Mouse (Mus musculus): Measurements from ENCODE around the gene Txn1. TPM values are rescaled to one million over a fixed set of nuclear protein-coding genes. Genes with fewer than 3 reads are reported as not detected.

Txn1 gene
- polyA plus RNA-seq, 1 experiment: 125 TPM

DNA sequence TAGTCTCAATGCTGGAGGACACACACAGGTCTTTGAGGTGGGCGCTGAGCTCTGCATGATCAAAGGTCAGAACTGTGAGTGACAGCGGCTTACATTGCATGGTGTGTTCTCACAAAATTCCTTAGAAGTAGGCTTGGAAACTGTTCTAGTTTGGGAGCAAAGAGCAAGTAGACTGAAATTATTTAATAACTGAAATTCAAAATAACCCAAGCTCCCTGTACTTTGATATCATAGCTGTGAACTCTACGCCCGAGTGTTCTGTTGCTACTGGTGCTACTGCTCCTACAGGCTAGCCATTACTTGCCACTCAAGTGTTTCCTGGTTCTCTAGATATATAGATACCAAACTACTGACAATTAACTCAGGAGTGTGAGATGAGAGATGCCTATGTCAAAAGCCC lies 9.3 kb upstream of the Txn1 start:
- DNase-seq: no peak
- no peak overlapping the region for H3K27ac ChIP-seq (ENCODE audit: insufficient read depth, low read length)
- 94% methylated on average over 4 of the region's 4 CpGs for WGBS
- no peaks in the 10 kb centered on the region for H3K27me3 ChIP-seq (ENCODE audit: control insufficient read depth, insufficient read depth, low read length)
- H3K4me3 ChIP-seq (replicated peaks; ENCODE audit: insufficient read depth, low read depth, low read length): no peak overlapping the region
- no peaks in the 10 kb centered on the region for H3K4me1 ChIP-seq (ENCODE audit: control insufficient read depth, insufficient read depth, low read length)
- TF ChIP-seq POLR2A (IDR thresholded peaks at IDR 0.05; ENCODE audit: borderline replicate concordance, insufficient read depth, low read length) (no peak), CTCF (IDR thresholded peaks at IDR 0.05; ENCODE audit: borderline replicate concordance, insufficient read depth, low read depth, low read length) (no peak)

- no peak for TF ChIP-seq CTCF (IDR thresholded peaks at IDR 0.05; ENCODE audit: borderline replicate concordance, insufficient read depth, low read depth, low read length)
- no peak for TF ChIP-seq POLR2A (IDR thresholded peaks at IDR 0.05; ENCODE audit: borderline replicate concordance, insufficient read depth, low read length)
- Histone ChIP-seq H3K27me3 (ENCODE audit: control insufficient read depth, insufficient read depth, low read length) (no peaks in the 10 kb centered on the region), H3K27ac (ENCODE audit: insufficient read depth, low read length) (no peak overlapping the region), H3K4me3 (replicated peaks; ENCODE audit: insufficient read depth, low read depth, low read length) (no peak overlapping the region), H3K4me1 (ENCODE audit: control insufficient read depth, insufficient read depth, low read length) (no peaks in the 10 kb centered on the region)
- DNase-seq: no peak
- WGBS: 30% methylated on average over 1 of the region's 1 CpGs
Measured at GRCm38 (mm10) chr4:57964143-57964542, 7.9 kb upstream of the Txn1 start.

GRCm38 (mm10) chr4:57959056-57959455 lies 2.8 kb upstream of the Txn1 start:
- WGBS: 96% methylated on average over 8 of the region's 8 CpGs
- no peaks in the 10 kb centered on the region for H3K4me1 ChIP-seq (ENCODE audit: control insufficient read depth, insufficient read depth, low read length)
- no peaks in the 10 kb centered on the region for H3K27me3 ChIP-seq (ENCODE audit: control insufficient read depth, insufficient read depth, low read length)
- no peak overlapping the region for H3K4me3 ChIP-seq (replicated peaks; ENCODE audit: insufficient read depth, low read depth, low read length)
- TF ChIP-seq POLR2A (IDR thresholded peaks at IDR 0.05; ENCODE audit: borderline replicate concordance, insufficient read depth, low read length) (no peak), CTCF (IDR thresholded peaks at IDR 0.05; ENCODE audit: borderline replicate concordance, insufficient read depth, low read depth, low read length) (no peak)
- no peak for DNase-seq
- H3K27ac ChIP-seq (ENCODE audit: insufficient read depth, low read length): no peak overlapping the region

DNA sequence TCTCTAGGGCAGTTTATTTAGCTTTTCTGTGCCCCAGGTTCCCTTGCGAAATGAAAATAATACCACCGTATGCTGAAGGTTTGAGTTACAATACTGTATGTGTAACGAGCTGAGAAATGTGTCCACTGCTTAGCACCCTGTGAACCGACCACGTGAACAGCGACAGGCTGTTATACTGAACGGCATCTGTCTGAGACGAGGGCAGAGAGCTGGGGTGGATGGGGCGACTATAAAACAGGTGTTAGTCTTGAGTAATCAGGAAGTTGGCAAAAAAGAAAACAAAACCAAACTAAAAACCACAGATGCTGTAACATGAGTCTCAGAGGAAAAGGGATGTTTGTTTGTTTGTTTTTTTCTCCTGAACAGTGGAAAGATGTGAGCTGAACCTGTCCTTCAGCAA lies 1.9 kb upstream of the Txn1 start:
- no peak overlapping the region for H3K4me3 ChIP-seq (replicated peaks; ENCODE audit: insufficient read depth, low read depth, low read length)
- H3K27ac ChIP-seq (ENCODE audit: insufficient read depth, low read length): no peak overlapping the region
- H3K27me3 ChIP-seq (ENCODE audit: control insufficient read depth, insufficient read depth, low read length): no peaks in the 10 kb centered on the region
- 70% methylated on average over 9 of the region's 9 CpGs for WGBS
- DNase-seq: no peak
- H3K4me1 ChIP-seq (ENCODE audit: control insufficient read depth, insufficient read depth, low read length): no peaks in the 10 kb centered on the region
- no peak for TF ChIP-seq CTCF (IDR thresholded peaks at IDR 0.05; ENCODE audit: borderline replicate concordance, insufficient read depth, low read depth, low read length)
- TF ChIP-seq POLR2A (IDR thresholded peaks at IDR 0.05; ENCODE audit: borderline replicate concordance, insufficient read depth, low read length): no peak

- 32% methylated on average over 11 of the region's 11 CpGs for WGBS
- DNase-seq: peak; percentile 13 to 20
- Histone ChIP-seq H3K4me3 (replicated peaks; ENCODE audit: insufficient read depth, low read depth, low read length) (peak overlapping the region; percentile 96), H3K27ac (ENCODE audit: insufficient read depth, low read length) (peak overlapping the region; percentile 78; the same call in 1 of the 2 replicates), H3K27me3 (ENCODE audit: control insufficient read depth, insufficient read depth, low read length) (no peaks in the 10 kb centered on the region), H3K4me1 (ENCODE audit: control insufficient read depth, insufficient read depth, low read length) (no peaks in the 10 kb centered on the region)
- no peak for TF ChIP-seq POLR2A (IDR thresholded peaks at IDR 0.05; ENCODE audit: borderline replicate concordance, insufficient read depth, low read length)
- no peak for TF ChIP-seq CTCF (IDR thresholded peaks at IDR 0.05; ENCODE audit: borderline replicate concordance, insufficient read depth, low read depth, low read length)
Measured at GRCm38 (mm10) chr4:57957200-57958085, 1.2 kb upstream of the Txn1 start.

GRCm38 (mm10) chr4:57955544-57955958 lies 660 bp downstream of the Txn1 start:
- H3K27ac ChIP-seq (ENCODE audit: insufficient read depth, low read length): peak overlapping the region; percentile 38
- H3K4me3 ChIP-seq (replicated peaks; ENCODE audit: insufficient read depth, low read depth, low read length): peak overlapping the region; percentile 96
- no peaks in the 10 kb centered on the region for H3K27me3 ChIP-seq (ENCODE audit: control insufficient read depth, insufficient read depth, low read length)
- DNase-seq: peak; percentile 71 to 73
- H3K4me1 ChIP-seq (ENCODE audit: control insufficient read depth, insufficient read depth, low read length): no peaks in the 10 kb centered on the region
- TF ChIP-seq CTCF (IDR thresholded peaks at IDR 0.05; ENCODE audit: borderline replicate concordance, insufficient read depth, low read depth, low read length): no peak
- peak; percentile 17; the same call in 1 of the 2 replicates for TF ChIP-seq POLR2A (IDR thresholded peaks at IDR 0.05; ENCODE audit: borderline replicate concordance, insufficient read depth, low read length)
- 1% methylated on average over 25 of the region's 25 CpGs for WGBS

- peak; percentile 18 to 25 for DNase-seq
- 27% methylated on average over 8 of the region's 8 CpGs for WGBS
- Histone ChIP-seq H3K4me1 (ENCODE audit: control insufficient read depth, insufficient read depth, low read length) (no peaks in the 10 kb centered on the region), H3K27me3 (ENCODE audit: control insufficient read depth, insufficient read depth, low read length) (no peaks in the 10 kb centered on the region), H3K27ac (ENCODE audit: insufficient read depth, low read length) (no peak overlapping the region), H3K4me3 (replicated peaks; ENCODE audit: insufficient read depth, low read depth, low read length) (peak overlapping the region; percentile 96)
- TF ChIP-seq POLR2A (IDR thresholded peaks at IDR 0.05; ENCODE audit: borderline replicate concordance, insufficient read depth, low read length) (no peak), CTCF (IDR thresholded peaks at IDR 0.05; ENCODE audit: borderline replicate concordance, insufficient read depth, low read depth, low read length) (no peak)
Measured at GRCm38 (mm10) chr4:57954991-57955390, 1.2 kb downstream of the Txn1 start.

GRCm38 (mm10) chr4:57954580-57954979 lies 1.6 kb downstream of the Txn1 start:
- Histone ChIP-seq H3K27ac (ENCODE audit: insufficient read depth, low read length) (no peak overlapping the region), H3K4me1 (ENCODE audit: control insufficient read depth, insufficient read depth, low read length) (no peaks in the 10 kb centered on the region), H3K27me3 (ENCODE audit: control insufficient read depth, insufficient read depth, low read length) (no peaks in the 10 kb centered on the region), H3K4me3 (replicated peaks; ENCODE audit: insufficient read depth, low read depth, low read length) (no peak overlapping the region)
- TF ChIP-seq CTCF (IDR thresholded peaks at IDR 0.05; ENCODE audit: borderline replicate concordance, insufficient read depth, low read depth, low read length) (no peak), POLR2A (IDR thresholded peaks at IDR 0.05; ENCODE audit: borderline replicate concordance, insufficient read depth, low read length) (no peak)
- 60% methylated on average over 6 of the region's 6 CpGs for WGBS
- no peak for DNase-seq

Data from cerebellum, adult 2 months (tissue).